Mouse (Mus musculus) heart, postnatal 0 days (tissue): ENCODE measurements around the gene Fam205a1.

Experiments used
- CTCF ChIP-seq: IDR thresholded peaks from 2 replicates; pipeline ENCODE4 v1.5.1; 2016; ENCODE audit warnings: antibody characterized with exemption, control low read depth, low read depth
- EP300 ChIP-seq: IDR thresholded peaks from 2 replicates; pipeline ENCODE4 v1.6.1; 2016; ENCODE audit warnings: antibody characterized with exemption, low read depth

- no peak for TF ChIP-seq EP300
- TF ChIP-seq CTCF = peak; percentile 43
Measured at GRCm38 (mm10) chr4:42902174-42902573, 48.5 kb upstream of the Fam205a1 start.
